Mouse (Mus musculus) ES-Bruce4 (cell line): ENCODE measurements around the gene Cad.

Source experiments
- CTCF ChIP-seq: IDR thresholded peaks from one replicate; pipeline ENCODE4 v1.8.1; 2011; ENCODE audit warnings: low read depth, low read length
- EP300 ChIP-seq: IDR thresholded peaks from 2 replicates; pipeline ENCODE4 v1.6.1; 2011; ENCODE audit warnings: low read depth, low read length; ENCODE audit not compliant: insufficient read depth

DNA sequence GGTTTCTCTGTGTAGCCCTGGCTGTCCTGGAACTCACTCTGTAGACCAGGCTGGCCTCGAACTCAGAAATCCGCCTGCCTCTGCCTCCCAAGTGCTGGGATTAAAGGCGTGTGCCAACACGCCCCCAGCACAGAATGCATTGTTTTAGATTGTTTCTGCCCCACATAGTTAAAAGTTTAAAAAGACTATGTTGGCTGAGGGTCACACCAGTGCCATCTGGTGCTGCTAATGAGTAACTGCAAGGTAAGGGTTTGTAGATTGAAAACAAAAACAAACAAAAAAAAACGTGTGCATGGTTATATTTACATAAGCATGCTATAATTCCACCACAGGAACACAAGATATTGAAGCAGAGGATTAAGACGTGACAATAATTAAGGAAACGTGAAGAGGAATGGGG lies 56.2 kb downstream of the Cad start:
- no peak for TF ChIP-seq CTCF
- no peak for TF ChIP-seq EP300
